Mouse (Mus musculus): ENCODE results near the gene Acot12.

The Acot12 gene

GRCm38 (mm10) chr13:91826066-91826465 lies 84.8 kb downstream of the Acot12 start:
- DNase-seq (ENCODE audit: low spot score) = no peak

- DNase-seq (ENCODE audit: low spot score) = no peak
These were observed 86.6 kb downstream of the Acot12 start for GRCm38 (mm10) chr13:91827876-91828275.
